Mouse (Mus musculus) left cerebral cortex, postnatal 36 days (tissue): ENCODE results near the gene Izumo4. TPM values are rescaled to one million over a fixed set of nuclear protein-coding genes. Genes with fewer than 3 reads are reported as not detected.

Experiments
- DNase-seq, 2 experiments: peaks; one replicate each; pipeline ENCODE4 v3.0.0; 2021 to 2022; ENCODE audit warnings: low spot score in 2 of 2, mixed read lengths in 1 of 2
- intact Hi-C: fragments of 180-260 bp; cut with DNase I; formaldehyde crosslinking; loops from one replicate; pipeline ENCODE4 v1.15.1; 2025
- total RNA-seq, 2 experiments: library from RNA; stranded (reverse); gene quantifications; 2 replicates each; pipeline ENCODE4 v1.2.3; 2021

The Izumo4 gene
- total RNA-seq, 2 experiments from 2014 or later: 36.7 to 47.3 TPM

DNA sequence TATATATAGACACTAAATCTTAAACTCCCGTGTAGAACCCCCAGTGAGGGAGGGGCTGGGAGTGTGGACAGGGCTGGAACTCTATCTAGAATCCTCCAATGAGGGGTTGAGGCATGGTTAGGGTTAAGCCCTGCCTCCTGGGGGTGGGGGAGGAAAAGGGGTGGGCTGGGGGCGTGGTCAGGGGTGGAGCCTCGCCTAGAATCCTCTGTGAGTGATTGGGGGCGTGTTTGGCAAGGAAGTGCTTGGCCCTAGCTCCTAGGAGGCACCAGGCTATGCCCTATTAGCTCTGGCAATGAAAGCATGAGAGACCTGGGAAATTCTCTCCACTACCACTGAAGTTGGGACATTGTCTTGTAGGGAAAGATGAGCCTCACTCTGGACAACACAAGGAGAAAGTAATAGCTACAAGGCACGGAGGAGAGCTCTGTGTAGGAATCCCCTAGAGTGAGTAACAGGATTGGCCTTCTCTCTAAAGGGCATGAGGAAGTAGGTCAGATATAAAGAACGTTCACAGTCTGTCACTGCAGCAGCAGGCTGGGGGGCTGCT is 50.2 kb downstream of the Izumo4 start:
- no peak for DNase-seq
- intact Hi-C loops: loop anchor here (10.0 kb wide), 1 partner anchor 243 kb away; no protein-coding TSS in a partner anchor

GRCm38 (mm10) chr10:80754594-80755290 is 52.8 kb downstream of the Izumo4 start, which contains the start of gene Dot1l:
Dot1l (plus strand) TSS chr10:80755206.
- DNase-seq: peak; percentile 98 to 99
- intact Hi-C loops: loop anchor here (2.0 to 10.0 kb wide), 3 partner anchors 20 to 240 kb away; partner anchors contain the start of gene Amh

Other genes starting within 250 kb of the Izumo4 start
- not detected for gene Onecut3, start 207.3 kb upstream of the Izumo4 start, total RNA-seq
- under 1 TPM; 0.20 to 0.27 TPM for gene Atp8b3, start 163.1 kb upstream of the Izumo4 start, total RNA-seq
- 10 to 100 TPM; 43.5 to 56.8 TPM for gene Rexo1, start 140.6 kb upstream of the Izumo4 start, total RNA-seq
- gene Klf16, start 124.9 kb upstream of the Izumo4 start, total RNA-seq: 10 to 100 TPM; 51.6 to 54.2 TPM
- gene Abhd17a, start 111.8 kb upstream of the Izumo4 start, total RNA-seq: 100 to 1,000 TPM; 181 to 238 TPM
- 10 to 100 TPM; 40.1 to 45.1 TPM for gene Scamp4, start 99.3 kb upstream of the Izumo4 start, total RNA-seq
- gene Adat3, start 99.3 kb upstream of the Izumo4 start, total RNA-seq: 1 to 10 TPM; 1.7 to 4.0 TPM
- 1 to 10 TPM; 2.6 to 3.6 TPM for gene Gm49322, start 96.2 kb upstream of the Izumo4 start, total RNA-seq
- gene Csnk1g2, start 79.3 kb upstream of the Izumo4 start, total RNA-seq: 100 to 1,000 TPM; 208 to 256 TPM
- gene Btbd2, start 45.1 kb upstream of the Izumo4 start, total RNA-seq: 100 to 1,000 TPM in 1 of 2 experiments, 10 to 100 TPM in 1; 93.4 to 100 TPM
- gene Mknk2, start 24.1 kb upstream of the Izumo4 start, total RNA-seq: 10 to 100 TPM; 39.9 to 42.0 TPM
- gene Mob3a, start 207 bp upstream of the Izumo4 start, total RNA-seq: 10 to 100 TPM; 14.0 TPM
- 100 to 1,000 TPM; 133 to 160 TPM for gene Ap3d1, start 40.1 kb downstream of the Izumo4 start, total RNA-seq
- 10 to 100 TPM; 37.2 to 65.0 TPM for gene Dot1l, start 53.0 kb downstream of the Izumo4 start, total RNA-seq
- 10 to 100 TPM; 44.3 to 53.0 TPM for gene Sf3a2, start 96.0 kb downstream of the Izumo4 start, total RNA-seq
- gene Plekhj1, start 96.4 kb downstream of the Izumo4 start, total RNA-seq: 10 to 100 TPM; 53.5 to 63.2 TPM
- gene Amh, start 103.1 kb downstream of the Izumo4 start, total RNA-seq: 1 to 10 TPM; 1.2 to 2.0 TPM
- 1 to 10 TPM; 5.5 to 5.6 TPM for gene Jsrp1, start 111.3 kb downstream of the Izumo4 start, total RNA-seq
- 100 to 1,000 TPM; 507 to 583 TPM for gene Oaz1, start 124.5 kb downstream of the Izumo4 start, total RNA-seq
- gene Lingo3, start 141.9 kb downstream of the Izumo4 start, total RNA-seq: 10 to 100 TPM; 38.5 to 46.7 TPM
- gene Lsm7, start 153.0 kb downstream of the Izumo4 start, total RNA-seq: 10 to 100 TPM; 34.2 to 44.0 TPM
- 10 to 100 TPM; 53.2 to 66.1 TPM for gene Sppl2b, start 153.1 kb downstream of the Izumo4 start, total RNA-seq
- under 1 TPM in 1 of 2 experiments, not detected in 1; 0.32 TPM for gene Tmprss9, start 169.7 kb downstream of the Izumo4 start, total RNA-seq
- gene Timm13, start 198.8 kb downstream of the Izumo4 start, total RNA-seq: 100 to 1,000 TPM; 120 to 153 TPM
- gene Lmnb2, start 216.1 kb downstream of the Izumo4 start, total RNA-seq: 10 to 100 TPM; 17.6 to 21.2 TPM
- 10 to 100 TPM; 17.4 to 23.9 TPM for gene Gadd45b, start 227.9 kb downstream of the Izumo4 start, total RNA-seq